12 mouse cellular contexts compared by ENCODE assay signal in the genomic region with DNA sequence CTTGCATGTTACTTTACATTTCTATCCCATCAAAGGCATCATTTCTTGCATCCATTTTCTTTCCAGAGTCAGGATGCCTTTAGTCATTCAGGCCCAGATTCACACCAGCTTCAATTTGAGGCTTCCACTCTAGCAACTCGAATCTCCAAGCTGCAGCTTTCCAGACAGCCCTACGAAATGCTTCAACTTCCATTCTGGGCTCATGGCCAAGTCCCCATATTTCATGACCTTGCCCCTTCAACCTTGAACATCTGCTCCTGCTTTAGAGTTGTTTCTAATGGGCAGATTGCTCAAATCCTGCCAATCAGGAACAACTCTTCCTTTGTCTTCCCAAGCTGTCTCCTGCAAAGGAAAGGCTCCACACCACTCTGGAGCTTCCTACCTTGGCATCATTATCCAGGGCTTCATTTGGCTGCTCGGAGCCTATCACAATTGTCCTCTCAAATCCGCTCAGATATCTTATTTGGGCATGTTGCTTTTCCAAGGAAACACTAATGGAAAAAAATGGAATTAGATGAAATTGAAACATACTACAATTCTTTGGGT.
DNase-seq lines count a peak whose midpoint lies in the region; ATAC-seq lines count a peak whose summit lies in the region.
"Had no signal": no experiment of that assay in that cellular context is flagged by ENCODE, and none has a peak within 500 bp of the region (broad histone marks: within the 10 kb centered on the region; RNA-seq: fewer than 3 reads in every experiment).

No protein-coding gene starts in this region.

- H3K9ac ChIP-seq in forebrain, embryonic 16.5 days (replicated peaks; ENCODE audit: low read depth, low read length), result no peak overlapping the region
- no peak overlapping the region for H3K9ac ChIP-seq in lung, embryonic 15.5 days
- H3K9ac ChIP-seq: heart, embryonic 15.5 days had no signal

- H3K36me3 ChIP-seq in forebrain, embryonic 16.5 days (ENCODE audit: control insufficient read depth, insufficient read depth), result no peaks in the 10 kb centered on the region
- no peaks in the 10 kb centered on the region for H3K36me3 ChIP-seq in forebrain, embryonic 10.5 days (replicated peaks)
- no peaks in the 10 kb centered on the region for H3K36me3 ChIP-seq in lung, embryonic 15.5 days
- H3K36me3 ChIP-seq: heart, embryonic 15.5 days had no signal

- no peaks in the 10 kb centered on the region for H3K27me3 ChIP-seq in forebrain, embryonic 16.5 days (replicated peaks; ENCODE audit: control insufficient read depth, insufficient read depth, low read length)
- H3K27me3 ChIP-seq in forebrain, embryonic 10.5 days (ENCODE audit: poor library complexity, severe bottlenecking), result no peaks in the 10 kb centered on the region
- no peaks in the 10 kb centered on the region for H3K27me3 ChIP-seq in lung, embryonic 15.5 days
- H3K27me3 ChIP-seq: heart, embryonic 15.5 days had no signal

- no peak overlapping the region for H3K4me2 ChIP-seq in forebrain, embryonic 16.5 days (ENCODE audit: low read length)
- H3K4me2 ChIP-seq in lung, embryonic 15.5 days, result no peak overlapping the region
- H3K4me2 ChIP-seq: heart, embryonic 15.5 days had no signal

- no peak for DNase-seq in forebrain, embryonic 10.5 days (ENCODE audit: extremely low spot score, low spot score)
- DNase-seq in lung, adult 18-20 months, result no peak
- DNase-seq in adrenal gland, postnatal 25 days, result peak; percentile 5
- peak; percentile 62 for DNase-seq in kidney, postnatal 14 days
- DNase-seq in frontal cortex, postnatal 25 days (ENCODE audit: low spot score in 2 of 2), result no peak
- DNase-seq in right cerebral cortex, postnatal 36 days (ENCODE audit: low spot score in 2 of 2), result no peak
- DNase-seq: gastrocnemius, postnatal 14 days; right cerebral cortex, postnatal 25 days; thymus, adult 2 months had no signal

- no peak overlapping the region for H3K4me3 ChIP-seq in forebrain, embryonic 16.5 days (replicated peaks; ENCODE audit: low read length)
- no peak overlapping the region for H3K4me3 ChIP-seq in forebrain, embryonic 10.5 days
- no peak overlapping the region for H3K4me3 ChIP-seq in lung, embryonic 15.5 days
- H3K4me3 ChIP-seq: heart, embryonic 15.5 days had no signal

- WGBS in forebrain, embryonic 16.5 days, result 41% methylated on average over 4 of the region's 4 CpGs
- 80% methylated on average over 4 of the region's 4 CpGs for WGBS in forebrain, embryonic 10.5 days
- 31% methylated on average over 4 of the region's 4 CpGs for WGBS in lung, embryonic 15.5 days

- ATAC-seq in forebrain, embryonic 16.5 days, result peak; percentile 28; the same call in 1 of the 2 replicates
- ATAC-seq in lung, embryonic 15.5 days (ENCODE audit: borderline replicate concordance, extremely low read depth, low FRiP score, low TSS enrichment), result peak; percentile 69; the same call in 1 of the 2 replicates

- H3K27ac ChIP-seq in forebrain, embryonic 16.5 days (ENCODE audit: low read length), result no peak overlapping the region
- no peak overlapping the region for H3K27ac ChIP-seq in forebrain, embryonic 10.5 days
- H3K27ac ChIP-seq in lung, embryonic 15.5 days, result no peak overlapping the region
- H3K27ac ChIP-seq: heart, embryonic 15.5 days had no signal

- no peaks in the 10 kb centered on the region for H3K9me3 ChIP-seq in forebrain, embryonic 16.5 days (ENCODE audit: control insufficient read depth, low read length)
- no peaks in the 10 kb centered on the region for H3K9me3 ChIP-seq in forebrain, embryonic 10.5 days
- H3K9me3 ChIP-seq in lung, embryonic 15.5 days, result no peaks in the 10 kb centered on the region
- H3K9me3 ChIP-seq: heart, embryonic 15.5 days had no signal

- 0 out of 2 replicates have a peak, but pooled peaks cover 3% of the 10 kb centered on the region for H3K4me1 ChIP-seq in forebrain, embryonic 16.5 days (replicated peaks; ENCODE audit: control insufficient read depth, insufficient read depth, low read length)
- no peaks in the 10 kb centered on the region for H3K4me1 ChIP-seq in forebrain, embryonic 10.5 days
- no peaks in the 10 kb centered on the region for H3K4me1 ChIP-seq in lung, embryonic 15.5 days
- H3K4me1 ChIP-seq: heart, embryonic 15.5 days had no signal

Comparison
In these comparisons a context has a peak if more than half of its experiments do, and no peak if none do; other contexts are left out.
1. DNase-seq: peak in adrenal gland, postnatal 25 days (single experiment) and kidney, postnatal 14 days (single experiment); none in forebrain, embryonic 10.5 days (single experiment), lung, adult 18-20 months (0 of 2), frontal cortex, postnatal 25 days (0 of 2) and right cerebral cortex, postnatal 36 days (0 of 2).